ENCODE assay signal across 15 mouse cellular contexts in genomic region chr11:68675274-68675673, GRCm38 (mm10). TPM values are rescaled to one million over a fixed set of nuclear protein-coding genes. Genes with fewer than 3 reads are reported as not detected.
DNase-seq lines count a peak whose midpoint lies in the region; ATAC-seq lines count a peak whose summit lies in the region.
"Had no signal": no experiment of that assay in that cellular context is flagged by ENCODE, and none has a peak within 500 bp of the region (broad histone marks: within the 10 kb centered on the region; RNA-seq: fewer than 3 reads in every experiment).

No protein-coding gene starts in this region.

- H3K4me2 ChIP-seq in embryonic facial prominence, embryonic 14.5 days (ENCODE audit: low read depth, low read length) = no peak overlapping the region
- H3K4me2 ChIP-seq in forebrain, embryonic 13.5 days = no peak overlapping the region
- no peak overlapping the region for H3K4me2 ChIP-seq in liver, embryonic 11.5 days
- H3K4me2 ChIP-seq: liver, embryonic 13.5 days; midbrain, embryonic 13.5 days had no signal

- H3K27me3 ChIP-seq in embryonic facial prominence, embryonic 14.5 days (replicated peaks; ENCODE audit: control insufficient read depth, insufficient read depth, low read length) = no peaks in the 10 kb centered on the region
- H3K27me3 ChIP-seq in embryonic facial prominence, embryonic 10.5 days (replicated peaks; ENCODE audit: low read depth, poor library complexity, severe bottlenecking) = no peaks in the 10 kb centered on the region
- H3K27me3 ChIP-seq in forebrain, embryonic 13.5 days = no peaks in the 10 kb centered on the region
- H3K27me3 ChIP-seq in liver, embryonic 11.5 days (replicated peaks; ENCODE audit: control insufficient read depth, insufficient read depth, low read length) = no peaks in the 10 kb centered on the region
- H3K27me3 ChIP-seq: liver, embryonic 13.5 days; midbrain, embryonic 13.5 days had no signal

- H3K9me3 ChIP-seq in embryonic facial prominence, embryonic 14.5 days (ENCODE audit: control insufficient read depth, low read length) = no peaks in the 10 kb centered on the region
- no peaks in the 10 kb centered on the region for H3K9me3 ChIP-seq in embryonic facial prominence, embryonic 10.5 days
- H3K9me3 ChIP-seq in forebrain, embryonic 13.5 days (replicated peaks) = no peaks in the 10 kb centered on the region
- H3K9me3 ChIP-seq in liver, embryonic 11.5 days (ENCODE audit: control insufficient read depth, low read length) = no peaks in the 10 kb centered on the region
- H3K9me3 ChIP-seq: liver, embryonic 13.5 days; midbrain, embryonic 13.5 days had no signal

- no peak overlapping the region for H3K4me3 ChIP-seq in embryonic facial prominence, embryonic 14.5 days (ENCODE audit: low read depth, low read length)
- no peak overlapping the region for H3K4me3 ChIP-seq in embryonic facial prominence, embryonic 10.5 days
- no peak overlapping the region for H3K4me3 ChIP-seq in forebrain, embryonic 13.5 days
- no peak overlapping the region for H3K4me3 ChIP-seq in liver, embryonic 11.5 days (ENCODE audit: low read depth, low read length)
- H3K4me3 ChIP-seq: liver, embryonic 13.5 days; midbrain, embryonic 13.5 days had no signal

- ATAC-seq in embryonic facial prominence, embryonic 14.5 days (ENCODE audit: low read depth) = no peak
- no peak for ATAC-seq in forebrain, embryonic 13.5 days
- no peak for ATAC-seq in liver, embryonic 11.5 days (replicated peaks; ENCODE audit: low FRiP score)
- ATAC-seq: forebrain, embryonic 16.5 days; midbrain, embryonic 13.5 days had no signal

- no peaks in the 10 kb centered on the region for H3K36me3 ChIP-seq in embryonic facial prominence, embryonic 14.5 days (ENCODE audit: control insufficient read depth, insufficient read depth, low read length)
- no peaks in the 10 kb centered on the region for H3K36me3 ChIP-seq in embryonic facial prominence, embryonic 10.5 days (replicated peaks)
- H3K36me3 ChIP-seq in forebrain, embryonic 13.5 days (ENCODE audit: poor library complexity, severe bottlenecking) = no peaks in the 10 kb centered on the region
- H3K36me3 ChIP-seq in liver, embryonic 11.5 days (ENCODE audit: control insufficient read depth, insufficient read depth, low read length) = no peaks in the 10 kb centered on the region
- H3K36me3 ChIP-seq: liver, embryonic 13.5 days; midbrain, embryonic 13.5 days had no signal

- no peak overlapping the region for H3K27ac ChIP-seq in embryonic facial prominence, embryonic 14.5 days (replicated peaks; ENCODE audit: low read depth, low read length)
- H3K27ac ChIP-seq in embryonic facial prominence, embryonic 10.5 days (replicated peaks) = no peak overlapping the region
- H3K27ac ChIP-seq in forebrain, embryonic 13.5 days = no peak overlapping the region
- no peak overlapping the region for H3K27ac ChIP-seq in liver, embryonic 11.5 days (ENCODE audit: low read depth, low read length)
- H3K27ac ChIP-seq: liver, embryonic 13.5 days; midbrain, embryonic 13.5 days had no signal

- 68% methylated on average over 3 of the region's 3 CpGs for WGBS in embryonic facial prominence, embryonic 14.5 days
- 87% methylated on average over 3 of the region's 3 CpGs for WGBS in embryonic facial prominence, embryonic 10.5 days
- 81% methylated on average over 3 of the region's 3 CpGs for WGBS in forebrain, embryonic 13.5 days
- WGBS in liver, embryonic 11.5 days = 59% methylated on average over 3 of the region's 3 CpGs

- peak; percentile 35 for DNase-seq in embryonic facial prominence, embryonic 14.5 days (ENCODE audit: low spot score)
- DNase-seq in embryonic facial prominence, embryonic 10.5 days (ENCODE audit: low spot score) = no peak
- peak; percentile 49 for DNase-seq in layer of hippocampus, adult 9-11 months
- DNase-seq in layer of hippocampus, postnatal 10 days (ENCODE audit: low spot score in 2 of 2) = no peak
- DNase-seq in urinary bladder, postnatal 36 days (ENCODE audit: low spot score in 2 of 2) = peak; percentile 23 to 33
- no peak for DNase-seq in urinary bladder, postnatal 10 days (ENCODE audit: low spot score)
- no peak for DNase-seq in liver, embryonic 11.5 days (ENCODE audit: low spot score)
- DNase-seq: adrenal gland, postnatal 36 days; cerebellum, adult 11-12 months; embryo, embryonic 11 days; kidney, adult 11 months; liver, embryonic 13.5 days had no signal

- no peak overlapping the region for H3K9ac ChIP-seq in embryonic facial prominence, embryonic 14.5 days (ENCODE audit: low read depth, low read length)
- H3K9ac ChIP-seq in forebrain, embryonic 13.5 days = no peak overlapping the region
- no peak overlapping the region for H3K9ac ChIP-seq in liver, embryonic 11.5 days (ENCODE audit: low read depth, low read length)
- H3K9ac ChIP-seq: liver, embryonic 13.5 days; midbrain, embryonic 13.5 days had no signal

- H3K4me1 ChIP-seq in embryonic facial prominence, embryonic 14.5 days (ENCODE audit: control insufficient read depth, insufficient read depth, low read length) = peaks cover 12% of the 10 kb centered on the region
- H3K4me1 ChIP-seq in embryonic facial prominence, embryonic 10.5 days = peaks cover 17% of the 10 kb centered on the region; the same call in 1 of the 2 replicates
- H3K4me1 ChIP-seq in forebrain, embryonic 13.5 days = no peaks in the 10 kb centered on the region
- no peaks in the 10 kb centered on the region for H3K4me1 ChIP-seq in liver, embryonic 11.5 days (replicated peaks; ENCODE audit: control insufficient read depth, insufficient read depth, low read length)
- H3K4me1 ChIP-seq: midbrain, embryonic 13.5 days had no signal

RNA-seq across cellular contexts. Expression of gene Myh10, which starts 16.1 kb away (rescaled TPM):
- 103 and 117 TPM in 2 replicates for polyA plus RNA-seq in embryonic facial prominence, embryonic 14.5 days (2014; fragmentation: Nextera tagmentation; extraction: Ambion mirVana)
- 161 and 164 TPM in 2 replicates for polyA plus RNA-seq in embryonic facial prominence, embryonic 10.5 days (2016; fragmentation: Nextera tagmentation; extraction: Ambion mirVana)
- total RNA-seq in layer of hippocampus, postnatal 10 days (2021) = 100 to 1,000 TPM; 164 to 167 TPM
- polyA plus RNA-seq in forebrain, embryonic 13.5 days (2015; fragmentation: Nextera tagmentation; extraction: Ambion mirVana) = 108 and 122 TPM in 2 replicates
- polyA plus RNA-seq in liver, embryonic 11.5 days (2014; fragmentation: Nextera tagmentation; extraction: Ambion mirVana) = 70.3 and 76.5 TPM in 2 replicates

Comparison
In these comparisons a context has a peak if more than half of its experiments do, and no peak if none do; other contexts are left out.
1. DNase-seq: peak in embryonic facial prominence, embryonic 14.5 days (single experiment), layer of hippocampus, adult 9-11 months (single experiment) and urinary bladder, postnatal 36 days (2 of 2); none in embryonic facial prominence, embryonic 10.5 days (single experiment), layer of hippocampus, postnatal 10 days (0 of 2), urinary bladder, postnatal 10 days (single experiment) and liver, embryonic 11.5 days (single experiment).